Mouse (Mus musculus) heart, embryonic 15.5 days (tissue): ENCODE results near the gene Ggct. TPM values are rescaled to one million over a fixed set of nuclear protein-coding genes. Genes with fewer than 3 reads are reported as not detected.

ENCODE experiments used
- ATAC-seq: fragments of 200-750 bp; cut with Nextera tagmentation; replicated peaks from 2 replicates; pipeline ENCODE4 v1.8.0; 2017; ENCODE audit warnings: low read depth, moderate TSS enrichment; ENCODE audit not compliant: insufficient number of reproducible peaks, insufficient read depth, low FRiP score
- H3K27ac ChIP-seq: fragments of 300-500 bp; sonication (generic); 2 replicates; pipeline ENCODE4 v1.5.1; 2015; ENCODE audit warnings: mild to moderate bottlenecking, inconsistent platforms
- H3K27me3 ChIP-seq: fragments of 300-500 bp; sonication (generic); 2 replicates; pipeline ENCODE4 v1.6.1; 2015; ENCODE audit warnings: inconsistent platforms
- H3K36me3 ChIP-seq: fragments of 300-500 bp; sonication (generic); 2 replicates; pipeline ENCODE4 v1.6.1; 2015; ENCODE audit warnings: mild to moderate bottlenecking, inconsistent platforms
- H3K4me1 ChIP-seq: fragments of 300-500 bp; sonication (generic); replicated peaks from 2 replicates; pipeline ENCODE4 v1.6.1; 2015; ENCODE audit warnings: inconsistent platforms
- H3K4me2 ChIP-seq: fragments of 300-500 bp; sonication (generic); 2 replicates; pipeline ENCODE4 v1.6.1; 2015; ENCODE audit warnings: inconsistent platforms, mild to moderate bottlenecking, moderate library complexity
- H3K4me3 ChIP-seq: fragments of 300-500 bp; sonication (generic); 2 replicates; pipeline ENCODE4 v1.5.1; 2015; ENCODE audit warnings: mild to moderate bottlenecking, inconsistent platforms
- H3K9ac ChIP-seq: fragments of 300-500 bp; sonication (generic); 2 replicates; pipeline ENCODE4 v1.6.1; 2015; ENCODE audit warnings: mild to moderate bottlenecking, inconsistent platforms
- H3K9me3 ChIP-seq: fragments of 300-500 bp; sonication (generic); replicated peaks from 2 replicates; pipeline ENCODE4 v1.6.1; 2016; ENCODE audit warnings: inconsistent platforms
- WGBS: fragments of 180-500 bp; shearing (Covaris S2); methylation state at CpG from one replicate; pipeline ENCODE4 v1.1.7; 2015; ENCODE audit warnings: mixed read lengths; 5-methylcytosine and 5-hydroxymethylcytosine counted together
- polyA plus RNA-seq: library from polyadenylated mRNA; unstranded; fragments of >200 nt; fragmentation: Nextera tagmentation; extraction: Ambion mirVana; gene quantifications from 2 replicates; pipeline ENCODE4 v1.2.1, GENCODE M21; 2015

Gene Ggct
- polyA plus RNA-seq, 1 experiment from 2014 or later, result 4.2 TPM

- no peak for ATAC-seq
- peaks cover 7% of the 10 kb centered on the region; the same call in 1 of the 2 replicates for H3K4me1 ChIP-seq
- H3K36me3 ChIP-seq, result no peaks in the 10 kb centered on the region
- no peaks in the 10 kb centered on the region for H3K9me3 ChIP-seq
- no peak overlapping the region for H3K4me3 ChIP-seq
- 76% methylated on average over 5 of the region's 5 CpGs for WGBS
- peaks cover 16% of the 10 kb centered on the region for H3K27me3 ChIP-seq
- H3K27ac ChIP-seq, result no peak overlapping the region
- H3K4me2 ChIP-seq, result no peak overlapping the region
- H3K9ac ChIP-seq, result no peak overlapping the region
Measured at GRCm38 (mm10) chr6:54948682-54949081, 44.1 kb downstream of the Ggct start.

- Histone ChIP-seq H3K9me3 (no peaks in the 10 kb centered on the region), H3K9ac (no peak overlapping the region), H3K27ac (no peak overlapping the region), H3K4me1 (peaks cover 7% of the 10 kb centered on the region; the same call in 1 of the 2 replicates), H3K27me3 (peaks cover 23% of the 10 kb centered on the region), H3K36me3 (no peaks in the 10 kb centered on the region), H3K4me3 (no peak overlapping the region), H3K4me2 (no peak overlapping the region)
- WGBS, result 61% methylated on average over 4 of the region's 4 CpGs
- no peak for ATAC-seq
Measured at GRCm38 (mm10) chr6:54946241-54946953, 46.4 kb downstream of the Ggct start.

GRCm38 (mm10) chr6:54944551-54944950 is 48.2 kb downstream of the Ggct start:
- Histone ChIP-seq H3K27ac (no peak overlapping the region), H3K4me1 (peaks cover 8% of the 10 kb centered on the region), H3K4me3 (no peak overlapping the region), H3K9me3 (no peaks in the 10 kb centered on the region), H3K4me2 (no peak overlapping the region), H3K27me3 (peaks cover 23% of the 10 kb centered on the region), H3K9ac (no peak overlapping the region), H3K36me3 (no peaks in the 10 kb centered on the region)
- ATAC-seq, result no peak
- WGBS, result 78% methylated on average over 16 of the region's 16 CpGs

- H3K36me3 ChIP-seq, result no peaks in the 10 kb centered on the region
- H3K4me2 ChIP-seq, result peak overlapping the region; percentile 9; the same call in 1 of the 2 replicates
- no peak for ATAC-seq
Measured at GRCm38 (mm10) chr6:54943753-54944152, 49.0 kb downstream of the Ggct start.

GRCm38 (mm10) chr6:54943292-54943691 is 49.5 kb downstream of the Ggct start:
- peaks cover 23% of the 10 kb centered on the region for H3K27me3 ChIP-seq
- H3K9ac ChIP-seq, result no peak overlapping the region
- no peak for ATAC-seq
- 64% methylated on average over 16 of the region's 16 CpGs for WGBS
- no peak overlapping the region for H3K4me3 ChIP-seq
- no peaks in the 10 kb centered on the region for H3K9me3 ChIP-seq
- H3K36me3 ChIP-seq, result no peaks in the 10 kb centered on the region
- no peak overlapping the region for H3K27ac ChIP-seq
- peaks cover 11% of the 10 kb centered on the region for H3K4me1 ChIP-seq
- H3K4me2 ChIP-seq, result no peak overlapping the region

More at GRCm38 (mm10) chr6:54943753-54944152, 49.0 kb downstream of the Ggct start:
- Histone ChIP-seq H3K27ac (no peak overlapping the region), H3K27me3 (peaks cover 23% of the 10 kb centered on the region), H3K9ac (no peak overlapping the region), H3K9me3 (no peaks in the 10 kb centered on the region), H3K4me1 (peaks cover 11% of the 10 kb centered on the region), H3K4me3 (no peak overlapping the region)
- WGBS, result 52% methylated on average over 24 of the region's 24 CpGs

GRCm38 (mm10) chr6:54941149-54941548 is 51.6 kb downstream of the Ggct start:
- 88% methylated on average over 6 of the region's 6 CpGs for WGBS
- no peak overlapping the region for H3K4me3 ChIP-seq
- peaks cover 11% of the 10 kb centered on the region for H3K4me1 ChIP-seq
- ATAC-seq, result no peak
- no peak overlapping the region for H3K27ac ChIP-seq
- H3K4me2 ChIP-seq, result no peak overlapping the region
- no peaks in the 10 kb centered on the region for H3K36me3 ChIP-seq
- H3K27me3 ChIP-seq, result peaks cover 23% of the 10 kb centered on the region
- H3K9ac ChIP-seq, result no peak overlapping the region
- no peaks in the 10 kb centered on the region for H3K9me3 ChIP-seq

- peaks cover 22% of the 10 kb centered on the region for H3K27me3 ChIP-seq
- ATAC-seq, result no peak
- H3K36me3 ChIP-seq, result no peaks in the 10 kb centered on the region
- H3K4me1 ChIP-seq, result peaks cover 11% of the 10 kb centered on the region
- 73% methylated on average over 7 of the region's 7 CpGs for WGBS
- no peak overlapping the region for H3K4me3 ChIP-seq
- H3K4me2 ChIP-seq, result no peak overlapping the region
- no peak overlapping the region for H3K9ac ChIP-seq
- H3K9me3 ChIP-seq, result no peaks in the 10 kb centered on the region
- no peak overlapping the region; the same call in 1 of the 2 replicates for H3K27ac ChIP-seq
Measured at GRCm38 (mm10) chr6:54940126-54940525, 52.6 kb downstream of the Ggct start.

GRCm38 (mm10) chr6:54939631-54940030 is 53.1 kb downstream of the Ggct start:
- H3K27ac ChIP-seq, result no peak overlapping the region; the same call in none of the 2 replicates
- 46% methylated on average over 4 of the region's 4 CpGs for WGBS
- peak; percentile 54; the same call in 1 of the 2 replicates for ATAC-seq

GRCm38 (mm10) chr6:54936496-54936895 is 56.3 kb downstream of the Ggct start:
- no peak overlapping the region for H3K4me3 ChIP-seq
- H3K27ac ChIP-seq, result no peak overlapping the region
- H3K27me3 ChIP-seq, result no peaks in the 10 kb centered on the region
- H3K4me2 ChIP-seq, result no peak overlapping the region
- no peaks in the 10 kb centered on the region for H3K36me3 ChIP-seq
- H3K9me3 ChIP-seq, result no peaks in the 10 kb centered on the region
- H3K9ac ChIP-seq, result no peak overlapping the region
- H3K4me1 ChIP-seq, result peaks cover 9% of the 10 kb centered on the region
- no peak for ATAC-seq
- WGBS, result 47% methylated on average over 2 of the region's 2 CpGs

More at GRCm38 (mm10) chr6:54939631-54940030, 53.1 kb downstream of the Ggct start:
- no peak overlapping the region for H3K4me2 ChIP-seq
- peaks cover 12% of the 10 kb centered on the region for H3K4me1 ChIP-seq
- H3K9ac ChIP-seq, result no peak overlapping the region
- H3K27me3 ChIP-seq, result peaks cover 17% of the 10 kb centered on the region
- no peaks in the 10 kb centered on the region for H3K9me3 ChIP-seq
- no peak overlapping the region for H3K4me3 ChIP-seq
- no peaks in the 10 kb centered on the region for H3K36me3 ChIP-seq

- H3K27ac ChIP-seq, result no peak overlapping the region
- H3K4me1 ChIP-seq, result peaks cover 9% of the 10 kb centered on the region
- H3K36me3 ChIP-seq, result no peaks in the 10 kb centered on the region
- WGBS, result 67% methylated on average over 5 of the region's 5 CpGs
- no peak for ATAC-seq
- no peak overlapping the region for H3K4me3 ChIP-seq
- no peak overlapping the region for H3K4me2 ChIP-seq
- no peak overlapping the region for H3K9ac ChIP-seq
- no peaks in the 10 kb centered on the region for H3K27me3 ChIP-seq
- no peaks in the 10 kb centered on the region for H3K9me3 ChIP-seq
Measured at GRCm38 (mm10) chr6:54934930-54935329, 57.8 kb downstream of the Ggct start.

- Histone ChIP-seq H3K9me3 (no peaks in the 10 kb centered on the region), H3K4me2 (no peak overlapping the region), H3K36me3 (no peaks in the 10 kb centered on the region), H3K4me1 (peaks cover 6% of the 10 kb centered on the region; the same call in 1 of the 2 replicates), H3K4me3 (no peak overlapping the region), H3K27me3 (no peaks in the 10 kb centered on the region), H3K9ac (no peak overlapping the region), H3K27ac (no peak overlapping the region)
- no peak for ATAC-seq
- 60% methylated on average over 8 of the region's 8 CpGs for WGBS
Measured at GRCm38 (mm10) chr6:54934313-54934712, 58.4 kb downstream of the Ggct start.

GRCm38 (mm10) chr6:54933866-54934265 is 58.9 kb downstream of the Ggct start:
- H3K9ac ChIP-seq, result no peak overlapping the region
- H3K4me3 ChIP-seq, result no peak overlapping the region
- no peak overlapping the region for H3K4me2 ChIP-seq
- no peaks in the 10 kb centered on the region for H3K36me3 ChIP-seq
- H3K27ac ChIP-seq, result no peak overlapping the region
- ATAC-seq, result no peak
- no peaks in the 10 kb centered on the region for H3K9me3 ChIP-seq
- peaks cover 5% of the 10 kb centered on the region; the same call in 1 of the 2 replicates for H3K4me1 ChIP-seq
- 53% methylated on average over 3 of the region's 3 CpGs for WGBS
- H3K27me3 ChIP-seq, result no peaks in the 10 kb centered on the region
